12 mouse cellular contexts compared by ENCODE assay signal in the genomic region with DNA sequence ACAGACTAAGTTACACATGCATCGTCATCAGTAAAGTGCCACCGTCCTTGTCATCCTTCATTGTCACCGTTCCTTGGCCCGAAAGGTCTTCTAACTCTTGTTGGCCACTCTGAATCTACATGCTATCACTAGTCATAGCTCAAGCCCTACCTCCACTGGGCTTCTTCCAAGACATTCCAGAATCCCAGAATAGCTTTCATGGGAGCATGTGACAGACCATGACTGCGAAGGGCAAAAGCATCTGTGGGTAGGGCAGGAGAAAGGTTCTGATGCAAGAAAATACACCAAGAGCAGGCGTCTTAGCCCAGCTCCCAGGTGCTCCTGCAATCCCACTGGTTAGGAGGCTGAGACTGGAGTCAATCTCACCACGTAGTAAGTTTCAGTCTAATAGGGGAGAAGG. TPM values are rescaled to one million over a fixed set of nuclear protein-coding genes. Genes with fewer than 3 reads are reported as not detected.
DNase-seq lines count a peak whose midpoint lies in the region; ATAC-seq and TF ChIP-seq lines count a peak whose summit lies in the region.
"Had no signal": no experiment of that assay in that cellular context is flagged by ENCODE, and none has a peak within 500 bp of the region (broad histone marks: within the 10 kb centered on the region; RNA-seq: fewer than 3 reads in every experiment).

No protein-coding gene starts in this region.

- in situ Hi-C loops in CH12.LX (cut with MboI; ENCODE audit: low pct_ligation_motif_present, low pct_unique_long_range_greater_than_20kb, low sequenced_read_pairs): no loop called here

- no peak overlapping the region for H3K4me3 ChIP-seq in CH12.LX (replicated peaks in 1 of 3; ENCODE audit: low read depth in 2 of 3, low read length in 2 of 3, poor library complexity in 1 of 3)
- no peak overlapping the region for H3K4me3 ChIP-seq in heart, embryonic 12.5 days
- no peak overlapping the region for H3K4me3 ChIP-seq in hindbrain, embryonic 13.5 days
- H3K4me3 ChIP-seq: embryonic facial prominence, embryonic 15.5 days; hindbrain, embryonic 10.5 days; midbrain, embryonic 12.5 days; neural tube, embryonic 15.5 days had no signal

- H3K36me3 ChIP-seq in CH12.LX (replicated peaks in 1 of 2; ENCODE audit: control insufficient read depth in 1 of 2, insufficient read depth in 1 of 2, low read length in 1 of 2): peaks cover 45 to 65% of the 10 kb centered on the region in 2 experiments
- H3K36me3 ChIP-seq in heart, embryonic 12.5 days: peaks cover 18% of the 10 kb centered on the region
- 0 out of 2 replicates have a peak, but pooled peaks cover 3% of the 10 kb centered on the region for H3K36me3 ChIP-seq in hindbrain, embryonic 13.5 days
- H3K36me3 ChIP-seq: neural tube, embryonic 15.5 days had no signal

- no peak for TF ChIP-seq POLR2A in CH12.LX (IDR thresholded peaks at IDR 0.05; ENCODE audit: low read depth, low read length)

- no peak for TF ChIP-seq RAD21 in CH12.LX (IDR thresholded peaks at IDR 0.05; ENCODE audit: low read depth, low read length)

- no peak for TF ChIP-seq EP300 in CH12.LX (IDR thresholded peaks at IDR 0.05; ENCODE audit: low read length)

- peaks cover 15% of the 10 kb centered on the region for H3K9me3 ChIP-seq in CH12.LX (replicated peaks; ENCODE audit: low read length)
- H3K9me3 ChIP-seq in heart, embryonic 12.5 days (replicated peaks): no peaks in the 10 kb centered on the region
- no peaks in the 10 kb centered on the region for H3K9me3 ChIP-seq in hindbrain, embryonic 13.5 days
- H3K9me3 ChIP-seq: embryonic facial prominence, embryonic 15.5 days; hindbrain, embryonic 10.5 days; midbrain, embryonic 12.5 days; neural tube, embryonic 15.5 days had no signal

- peaks cover 74% of the 10 kb centered on the region for H3K79me2 ChIP-seq in CH12.LX (replicated peaks; ENCODE audit: control insufficient read depth, extremely low read depth, insufficient read depth, poor library complexity, severe bottlenecking)

- H3K9ac ChIP-seq in CH12.LX (ENCODE audit: insufficient read depth, low read depth): peak overlapping the region; percentile 40; the same call in 1 of the 2 replicates
- H3K9ac ChIP-seq in heart, embryonic 12.5 days: no peak overlapping the region
- no peak overlapping the region for H3K9ac ChIP-seq in hindbrain, embryonic 13.5 days
- H3K9ac ChIP-seq: embryonic facial prominence, embryonic 15.5 days; midbrain, embryonic 12.5 days; neural tube, embryonic 15.5 days had no signal

- dilution Hi-C loops in CH12.LX (cut with MboI; ENCODE audit: extremely low pct_ligation_motif_present, extremely low pct_unique_long_range_greater_than_20kb, low sequenced_read_pairs): no loop called here

- H3K4me1 ChIP-seq in CH12.LX (ENCODE audit: control insufficient read depth in 1 of 2, insufficient read depth in 2 of 2): peaks cover 41 to 83% of the 10 kb centered on the region in 2 experiments
- peaks cover 52% of the 10 kb centered on the region for H3K4me1 ChIP-seq in heart, embryonic 12.5 days (replicated peaks)
- no peaks in the 10 kb centered on the region for H3K4me1 ChIP-seq in hindbrain, embryonic 13.5 days (replicated peaks)
- H3K4me1 ChIP-seq: embryonic facial prominence, embryonic 15.5 days; hindbrain, embryonic 10.5 days; midbrain, embryonic 12.5 days; neural tube, embryonic 15.5 days had no signal

- H3K27me3 ChIP-seq in CH12.LX (replicated peaks): no peaks in the 10 kb centered on the region
- H3K27me3 ChIP-seq in heart, embryonic 12.5 days (replicated peaks): no peaks in the 10 kb centered on the region
- H3K27me3 ChIP-seq in hindbrain, embryonic 13.5 days: no peaks in the 10 kb centered on the region
- H3K27me3 ChIP-seq: embryonic facial prominence, embryonic 15.5 days; midbrain, embryonic 12.5 days; neural tube, embryonic 15.5 days had no signal

- DNase-seq in gastrocnemius, postnatal 25 days: peak; percentile 48
- DNase-seq in gastrocnemius, postnatal 4 days (ENCODE audit: low spot score in 2 of 2): no peak
- DNase-seq in CH12.LX (ENCODE audit: extremely low read depth): no peak
- peak; percentile 38 for DNase-seq in heart, postnatal 4 days
- DNase-seq in layer of hippocampus, adult 9-11 months: no peak
- DNase-seq: thymus, postnatal 4 days had no signal

- WGBS in heart, embryonic 12.5 days: 75% methylated on average over 7 of the region's 7 CpGs
- 97% methylated on average over 7 of the region's 7 CpGs for WGBS in hindbrain, embryonic 13.5 days

- no peak; the same call in 1 of the 2 replicates for ATAC-seq in heart, embryonic 12.5 days (ENCODE audit: insufficient number of reproducible peaks, low FRiP score)
- ATAC-seq in hindbrain, embryonic 13.5 days (ENCODE audit: low FRiP score): no peak

- peak overlapping the region; percentile 61 for H3K27ac ChIP-seq in CH12.LX (ENCODE audit: insufficient read depth, low read depth)
- H3K27ac ChIP-seq in heart, embryonic 12.5 days (ENCODE audit: poor library complexity, severe bottlenecking): peak overlapping the region; percentile 18; the same call in 1 of the 2 replicates
- H3K27ac ChIP-seq in hindbrain, embryonic 13.5 days: no peak overlapping the region
- H3K27ac ChIP-seq: embryonic facial prominence, embryonic 15.5 days; hindbrain, embryonic 10.5 days; midbrain, embryonic 12.5 days; neural tube, embryonic 15.5 days had no signal

- TF ChIP-seq CTCF in CH12.LX (conservative IDR thresholded peaks at IDR 0.05 in 1 of 2, IDR thresholded peaks at IDR 0.05 in 1 of 2; ENCODE audit: low read depth in 2 of 2, low read length in 2 of 2): no peak

- peak overlapping the region; percentile 41; the same call in 1 of the 2 replicates for H3K4me2 ChIP-seq in CH12.LX (ENCODE audit: insufficient read depth, low read depth, poor library complexity, severe bottlenecking)
- no peak overlapping the region for H3K4me2 ChIP-seq in heart, embryonic 12.5 days
- H3K4me2 ChIP-seq in hindbrain, embryonic 13.5 days: no peak overlapping the region
- H3K4me2 ChIP-seq: embryonic facial prominence, embryonic 15.5 days; midbrain, embryonic 12.5 days; neural tube, embryonic 15.5 days had no signal

TF ChIP-seq in CH12.LX, 34 proteins besides CTCF, POLR2A, EP300 and RAD21:
- no peak for TF ChIP-seq USF1 (IDR thresholded peaks at IDR 0.05; ENCODE audit: low read depth, low read length)

RNA-seq across cellular contexts. Expression of gene Hk2, which starts 22.5 kb away (rescaled TPM):
- total RNA-seq in gastrocnemius, postnatal 25 days (2021): 100 to 1,000 TPM; 192 to 236 TPM
- total RNA-seq in gastrocnemius, postnatal 4 days (2021): 10 to 100 TPM; 65.5 to 75.0 TPM
- 127 and 149 TPM in 2 replicates for total RNA-seq in CH12.LX (2012; rRNA removed)
- 56.0 and 64.2 TPM in 2 replicates for total RNA-seq in CH12.LX (2014; rRNA removed)
- 68.4 and 75.3 TPM in 2 replicates for polyA plus RNA-seq in CH12.LX (2012; ENCODE audit: insufficient read length, low read depth)
- 35.0 and 35.2 TPM in 2 replicates for polyA plus RNA-seq in heart, embryonic 12.5 days (2016; fragmentation: Nextera tagmentation; extraction: Ambion mirVana)
- total RNA-seq in heart, postnatal 4 days (2021): 10 to 100 TPM; 86.8 to 96.6 TPM
- polyA plus RNA-seq in hindbrain, embryonic 13.5 days (2015; fragmentation: Nextera tagmentation; extraction: Ambion mirVana): 3.7 TPM in 2 replicates

RNA-seq across cellular contexts. Expression of gene Pole4, which starts 46.6 kb away (rescaled TPM):
- total RNA-seq in gastrocnemius, postnatal 25 days (2021): 10 to 100 TPM; 17.2 to 19.3 TPM
- 10 to 100 TPM; 26.3 to 26.6 TPM for total RNA-seq in gastrocnemius, postnatal 4 days (2021)
- total RNA-seq in CH12.LX (2012; rRNA removed) (49.7 and 59.1 TPM in 2 replicates), CH12.LX (2014; rRNA removed) (178 and 184 TPM in 2 replicates)
- 79.8 and 88.8 TPM in 2 replicates for polyA plus RNA-seq in CH12.LX (2012; ENCODE audit: insufficient read length, low read depth)
- polyA plus RNA-seq in heart, embryonic 12.5 days (2016; fragmentation: Nextera tagmentation; extraction: Ambion mirVana): 106 and 112 TPM in 2 replicates
- total RNA-seq in heart, postnatal 4 days (2021): 10 to 100 TPM; 47.0 to 47.2 TPM
- polyA plus RNA-seq in hindbrain, embryonic 13.5 days (2015; fragmentation: Nextera tagmentation; extraction: Ambion mirVana): 103 and 104 TPM in 2 replicates

Comparison
In these comparisons a context has a peak if more than half of its experiments do, and no peak if none do; other contexts are left out.
1. DNase-seq: peak in gastrocnemius, postnatal 25 days (single experiment) and heart, postnatal 4 days (single experiment); none in gastrocnemius, postnatal 4 days (0 of 2), CH12.LX (single experiment) and layer of hippocampus, adult 9-11 months (single experiment).